Comparison of ENCODE assay signal across 10 mouse cellular contexts in genomic region chr11:43344767-43345561, GRCm38 (mm10).
DNase-seq lines count a peak whose midpoint lies in the region; ATAC-seq and TF ChIP-seq lines count a peak whose summit lies in the region.
"Had no signal": no experiment of that assay in that cellular context is flagged by ENCODE, and none has a peak within 500 bp of the region (broad histone marks: within the 10 kb centered on the region; RNA-seq: fewer than 3 reads in every experiment).

No protein-coding gene starts in this region.

- peak; percentile 56 for ATAC-seq in heart, postnatal 0 days (ENCODE audit: insufficient read depth, low read depth)
- ATAC-seq in activated CD4-positive, CD25-positive, alpha-beta regulatory T cell, adult 4 months, result no peak

- no peaks in the 10 kb centered on the region for H3K27me3 ChIP-seq in heart, embryonic 10.5 days (ENCODE audit: insufficient read depth, poor library complexity, severe bottlenecking)
- no peaks in the 10 kb centered on the region for H3K27me3 ChIP-seq in heart, postnatal 0 days (ENCODE audit: control insufficient read depth, insufficient read depth, low read length)
- H3K27me3 ChIP-seq: CH12.LX had no signal

- H3K36me3 ChIP-seq in heart, embryonic 10.5 days, result no peaks in the 10 kb centered on the region
- H3K36me3 ChIP-seq in heart, postnatal 0 days (replicated peaks; ENCODE audit: control insufficient read depth, insufficient read depth, low read length), result no peaks in the 10 kb centered on the region
- H3K36me3 ChIP-seq: limb, embryonic 13.5 days had no signal

- no peak for DNase-seq in heart, embryonic 10.5 days (ENCODE audit: low spot score)
- DNase-seq in heart, adult 8-10 months (ENCODE audit: low spot score), result no peak
- DNase-seq in NIH3T3 (ENCODE audit: low read depth), result peak; percentile 48
- DNase-seq in heart, postnatal 0 days (ENCODE audit: low spot score), result peak; percentile 16
- peak; percentile 70 for DNase-seq in lung, postnatal 36 days
- DNase-seq in embryo, embryonic 9.5 days (ENCODE audit: extremely low spot score), result no peak
- no peak for DNase-seq in kidney, postnatal 4 days

- TF ChIP-seq CTCF in heart, postnatal 0 days (IDR thresholded peaks at IDR 0.05; ENCODE audit: low read depth), result no peak

- 37% methylated on average over 14 of the region's 14 CpGs for WGBS in heart, embryonic 10.5 days
- 25% methylated on average over 14 of the region's 14 CpGs for WGBS in heart, postnatal 0 days

- H3K4me3 ChIP-seq in heart, embryonic 10.5 days, result peak overlapping the region; percentile 19; the same call in 1 of the 2 replicates
- no peak overlapping the region for H3K4me3 ChIP-seq in heart, postnatal 0 days (ENCODE audit: low read depth, low read length)
- H3K4me3 ChIP-seq: limb, embryonic 13.5 days had no signal

- no peak overlapping the region for H3K9ac ChIP-seq in heart, postnatal 0 days (replicated peaks; ENCODE audit: low read depth, low read length)
- H3K9ac ChIP-seq: limb, embryonic 13.5 days had no signal

- peak overlapping the region; percentile 39 for H3K4me2 ChIP-seq in heart, postnatal 0 days (ENCODE audit: low read depth, low read length)
- H3K4me2 ChIP-seq: limb, embryonic 13.5 days had no signal

- peaks cover 11% of the 10 kb centered on the region; the same call in 1 of the 2 replicates for H3K4me1 ChIP-seq in heart, embryonic 10.5 days
- H3K4me1 ChIP-seq in heart, postnatal 0 days (ENCODE audit: control insufficient read depth, insufficient read depth), result peaks cover 7% of the 10 kb centered on the region
- H3K4me1 ChIP-seq: limb, embryonic 13.5 days had no signal

- H3K9me3 ChIP-seq in heart, embryonic 10.5 days, result no peaks in the 10 kb centered on the region
- no peaks in the 10 kb centered on the region for H3K9me3 ChIP-seq in heart, postnatal 0 days (replicated peaks; ENCODE audit: control insufficient read depth, low read length)
- H3K9me3 ChIP-seq: limb, embryonic 13.5 days had no signal

- no peak for TF ChIP-seq EP300 in heart, postnatal 0 days (IDR thresholded peaks at IDR 0.05; ENCODE audit: low read depth)

- peak overlapping the region; percentile 67; the same call in 1 of the 2 replicates for H3K27ac ChIP-seq in heart, embryonic 10.5 days
- no peak overlapping the region for H3K27ac ChIP-seq in heart, postnatal 0 days (ENCODE audit: low read depth)
- H3K27ac ChIP-seq: limb, embryonic 13.5 days had no signal

Comparison
In these comparisons a context has a peak if more than half of its experiments do, and no peak if none do; other contexts are left out.
1. DNase-seq: peak in NIH3T3 (single experiment), heart, postnatal 0 days (single experiment) and lung, postnatal 36 days (single experiment); none in heart, embryonic 10.5 days (single experiment), heart, adult 8-10 months (single experiment), embryo, embryonic 9.5 days (single experiment) and kidney, postnatal 4 days (0 of 2).